Mouse (Mus musculus): ENCODE results near the gene Lrwd1. TPM values are rescaled to one million over a fixed set of nuclear protein-coding genes. Genes with fewer than 3 reads are reported as not detected.
"Not testable (repeated sequence)": the region's sequence is repeated elsewhere in the genome, so short reads cannot be mapped to it uniquely, and the experiment has no call there.

Gene Lrwd1
- total RNA-seq (2021): 1 to 10 TPM; 5.0 to 6.3 TPM

GRCm38 (mm10) chr5:136135571-136136291 is at the start of gene Lrwd1, which contains the start of gene Alkbh4:
Gene Lrwd1 (minus strand): TSS chr5:136136074.
Gene Alkbh4 (plus strand): TSS chr5:136136146.
- peak; percentile 92 for DNase-seq (ENCODE audit: low spot score)
- intact Hi-C loops (cut with DNase I): loop anchor here (2.0 kb wide), 2 partner anchors 19 to 51 kb away; partner anchors contain the start of gene Polr2j

GRCm38 (mm10) chr5:136183766-136184165 is 47.9 kb upstream of the Lrwd1 start:
- no peak for DNase-seq (ENCODE audit: low spot score)
- intact Hi-C loops (cut with DNase I): no loop called here

DNA sequence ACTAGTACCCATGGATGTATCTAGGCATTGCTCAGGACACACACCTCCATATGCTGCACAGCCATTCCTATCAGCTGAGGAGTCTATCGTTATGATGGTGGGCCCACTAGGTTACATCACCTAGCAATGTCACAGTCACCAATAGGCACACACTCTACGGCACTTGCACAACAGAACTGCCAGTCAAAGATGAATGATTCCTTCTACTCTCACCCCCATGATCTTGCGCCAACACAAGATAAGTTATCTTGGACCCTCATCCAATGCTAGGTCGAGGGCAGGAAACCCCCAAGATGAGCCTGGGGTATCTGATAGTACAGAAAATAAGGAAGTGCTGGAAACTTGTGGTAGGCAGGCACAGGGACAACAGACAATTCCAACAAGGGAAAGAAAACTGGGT is 47.0 kb upstream of the Lrwd1 start:
- intact Hi-C loops (cut with DNase I): no loop called here
- no peak for DNase-seq (ENCODE audit: low spot score)

GRCm38 (mm10) chr5:136182049-136182448 is 46.2 kb upstream of the Lrwd1 start:
- intact Hi-C loops (cut with DNase I): no loop called here
- DNase-seq (ENCODE audit: low spot score): no peak

DNA sequence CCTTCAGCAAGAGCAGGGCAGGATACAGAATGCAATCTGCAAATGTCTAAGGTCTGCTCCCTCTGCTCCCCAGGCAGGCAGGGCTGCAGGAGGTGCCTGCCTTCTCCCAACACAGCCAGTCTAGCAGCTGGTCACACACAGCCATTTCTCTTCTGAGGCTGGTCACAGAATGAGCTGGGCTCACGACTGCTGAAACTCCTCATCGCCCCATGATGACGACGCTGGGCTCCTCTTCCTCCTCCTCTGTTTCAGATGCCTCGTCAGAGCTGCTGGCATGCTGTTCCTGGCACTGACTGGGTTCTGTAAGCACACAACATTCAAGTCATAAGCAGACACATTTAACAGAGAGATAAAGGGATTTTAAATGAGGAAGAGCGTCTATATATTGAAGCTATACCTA is 45.3 kb upstream of the Lrwd1 start:
- intact Hi-C loops (cut with DNase I): no loop called here
- no peak for DNase-seq (ENCODE audit: low spot score)

GRCm38 (mm10) chr5:136179594-136179993 is 43.7 kb upstream of the Lrwd1 start:
- intact Hi-C loops (cut with DNase I): no loop called here
- no peak for DNase-seq (ENCODE audit: low spot score)

- intact Hi-C loops (cut with DNase I): no loop called here
- no peak for DNase-seq (ENCODE audit: low spot score)
Observed at GRCm38 (mm10) chr5:136173606-136174463, 38.0 kb upstream of the Lrwd1 start.

DNA sequence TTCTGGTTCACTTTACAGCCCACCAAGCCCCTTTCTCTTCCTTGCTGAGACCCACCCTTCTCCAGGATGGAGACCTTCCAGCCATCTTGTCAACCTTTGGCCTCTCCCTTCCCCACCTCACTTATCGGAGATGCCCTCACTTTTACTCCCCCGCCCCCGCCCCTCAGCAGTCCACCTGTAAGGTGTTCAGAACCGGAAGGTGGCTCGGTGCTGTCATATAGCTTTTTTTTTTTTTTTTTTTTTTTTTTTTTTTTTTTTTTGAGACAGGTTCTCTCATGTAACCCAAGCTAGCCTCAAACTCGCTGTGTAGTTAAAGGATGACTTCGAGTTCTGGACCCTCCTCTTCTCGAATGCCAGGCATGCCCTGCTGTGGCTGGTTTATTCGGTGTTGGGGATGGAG is 37.1 kb upstream of the Lrwd1 start:
- intact Hi-C loops (cut with DNase I): no loop called here
- DNase-seq (ENCODE audit: low spot score): no peak

- intact Hi-C loops (cut with DNase I): no loop called here
- no peak for DNase-seq (ENCODE audit: low spot score)
Observed at GRCm38 (mm10) chr5:136171363-136172341, 35.8 kb upstream of the Lrwd1 start.

DNA sequence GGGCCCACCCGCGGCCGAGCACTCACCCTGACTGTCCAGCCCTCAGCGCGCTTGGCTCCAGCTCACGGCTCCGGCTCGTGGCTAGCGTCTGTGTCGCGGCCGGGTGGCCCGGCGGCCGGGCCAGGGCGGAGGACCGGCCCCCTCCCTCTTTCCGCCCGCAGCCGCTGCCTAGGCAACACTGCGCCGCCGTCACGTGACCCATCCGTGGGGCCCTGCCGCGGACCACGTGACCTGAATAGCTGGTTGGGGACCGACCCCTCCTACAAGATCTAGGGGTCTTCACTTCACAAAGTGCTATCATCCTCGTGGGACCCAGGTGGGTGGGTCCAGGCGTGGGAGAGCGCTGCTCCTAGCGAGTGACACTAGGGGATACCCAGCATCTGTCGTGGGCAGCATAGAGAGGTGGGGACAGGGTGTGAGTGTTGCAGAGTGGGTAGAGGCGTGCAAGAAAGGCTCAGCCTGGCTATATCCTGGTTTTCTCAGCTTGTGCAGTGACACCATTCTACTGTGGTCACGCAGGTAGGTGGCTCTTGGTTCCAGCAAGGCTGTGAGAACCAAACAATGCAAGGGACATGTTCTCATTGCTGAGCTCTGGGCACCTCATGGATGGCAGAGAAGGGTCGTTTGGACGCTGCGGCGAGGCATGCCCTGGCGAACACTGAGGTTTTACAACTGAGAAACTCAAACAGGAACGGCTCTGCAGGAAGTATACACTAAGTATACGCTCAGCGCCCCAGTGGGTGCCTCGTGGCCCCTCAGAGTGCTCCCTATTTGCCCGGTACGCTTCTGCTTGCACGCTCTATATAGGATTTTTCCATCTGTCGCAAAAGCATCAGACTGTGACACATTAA is 34.9 kb upstream of the Lrwd1 start, which contains the start of gene Orai2:
TSS of gene Orai2 (minus strand) at position 202 of the 851 bp plus-strand sequence.
- DNase-seq (ENCODE audit: low spot score): peak; percentile 68
- intact Hi-C loops (cut with DNase I): no loop called here

GRCm38 (mm10) chr5:136169626-136170511 is 34.0 kb upstream of the Lrwd1 start:
- intact Hi-C loops (cut with DNase I): no loop called here
- DNase-seq (ENCODE audit: low spot score): no peak

DNA sequence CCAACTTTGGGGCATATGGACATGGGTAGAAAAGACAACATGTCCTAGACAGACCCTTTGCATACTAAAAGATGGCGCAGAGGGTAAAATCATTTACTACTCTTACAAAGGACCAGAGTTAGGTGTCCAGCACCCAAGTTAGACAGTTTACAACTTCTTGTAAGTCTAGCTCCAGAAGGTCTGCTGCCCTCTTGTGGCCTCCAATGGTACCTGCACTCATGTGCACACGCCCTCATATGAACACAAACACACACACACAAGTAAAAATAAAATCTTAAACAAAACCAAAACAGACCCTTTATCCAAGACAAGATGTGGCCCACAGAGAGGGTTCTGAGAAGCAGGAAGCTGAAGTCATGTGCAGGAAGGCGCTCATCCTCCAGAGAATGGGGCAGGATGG is 32.2 kb upstream of the Lrwd1 start:
- intact Hi-C loops (cut with DNase I): no loop called here
- DNase-seq (ENCODE audit: low spot score): no peak

GRCm38 (mm10) chr5:136167296-136167695 is 31.4 kb upstream of the Lrwd1 start:
- intact Hi-C loops (cut with DNase I): no loop called here
- DNase-seq (ENCODE audit: low spot score): no peak

GRCm38 (mm10) chr5:136165246-136165645 is 29.4 kb upstream of the Lrwd1 start:
- no peak for DNase-seq (ENCODE audit: low spot score)
- intact Hi-C loops (cut with DNase I): no loop called here

DNA sequence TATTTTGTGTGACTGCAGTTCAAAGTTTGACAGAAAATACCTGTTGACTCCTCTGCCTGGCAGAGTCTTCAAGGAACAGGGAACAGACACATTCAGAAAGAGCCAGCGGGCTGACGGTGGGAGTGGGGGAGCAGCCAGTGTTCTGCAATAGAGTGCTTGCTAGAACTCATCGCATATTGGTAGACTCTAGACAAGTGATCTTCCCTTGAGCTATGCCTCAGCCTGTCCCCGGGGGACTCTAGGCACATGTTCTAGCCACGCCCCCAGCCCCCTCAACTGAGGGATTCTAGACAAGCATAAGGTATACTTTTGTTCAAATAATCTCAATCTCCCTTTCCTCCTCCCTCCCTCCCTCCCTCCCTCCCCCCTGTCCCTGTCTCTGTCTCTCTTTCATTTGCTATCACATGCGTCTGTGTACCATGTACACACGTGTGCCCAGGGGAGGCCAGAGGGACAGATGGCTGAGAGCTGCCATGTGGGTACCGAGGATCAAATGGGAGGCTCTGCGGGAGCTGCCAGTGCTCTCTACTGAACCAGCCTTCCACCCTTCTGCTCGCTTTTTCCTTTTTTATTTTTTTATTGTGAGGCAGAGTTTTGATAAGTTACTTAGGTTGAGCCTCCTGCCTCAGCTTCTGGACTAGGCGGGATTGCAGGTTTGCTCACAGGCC is 28.1 kb upstream of the Lrwd1 start:
- intact Hi-C loops (cut with DNase I): no loop called here

DNA sequence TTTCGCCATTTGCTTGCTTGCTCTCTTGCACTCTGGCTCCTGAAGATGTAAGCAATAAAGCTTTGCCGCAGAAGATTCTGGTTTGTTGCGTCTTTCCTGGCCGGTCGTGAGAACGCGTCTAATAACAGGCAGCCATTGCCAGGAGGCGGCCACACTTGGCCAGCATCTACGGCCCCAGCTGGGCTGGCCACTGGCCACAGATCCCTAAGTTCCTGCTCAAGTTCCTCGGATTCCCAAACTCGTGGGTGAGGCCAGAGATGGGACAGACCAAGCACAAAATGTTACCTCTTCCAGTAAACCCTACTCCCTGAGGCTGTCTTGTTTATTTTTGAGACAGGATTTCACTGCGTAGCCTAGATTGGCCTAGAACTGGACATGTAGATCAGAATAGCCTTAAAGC is 24.2 kb upstream of the Lrwd1 start:
- intact Hi-C loops (cut with DNase I): not testable (repeated sequence)
- DNase-seq (ENCODE audit: low spot score): peak; percentile 60

More for the DNA sequence above, 28.1 kb upstream of the Lrwd1 start:
- no peak for DNase-seq (ENCODE audit: low spot score)

DNA sequence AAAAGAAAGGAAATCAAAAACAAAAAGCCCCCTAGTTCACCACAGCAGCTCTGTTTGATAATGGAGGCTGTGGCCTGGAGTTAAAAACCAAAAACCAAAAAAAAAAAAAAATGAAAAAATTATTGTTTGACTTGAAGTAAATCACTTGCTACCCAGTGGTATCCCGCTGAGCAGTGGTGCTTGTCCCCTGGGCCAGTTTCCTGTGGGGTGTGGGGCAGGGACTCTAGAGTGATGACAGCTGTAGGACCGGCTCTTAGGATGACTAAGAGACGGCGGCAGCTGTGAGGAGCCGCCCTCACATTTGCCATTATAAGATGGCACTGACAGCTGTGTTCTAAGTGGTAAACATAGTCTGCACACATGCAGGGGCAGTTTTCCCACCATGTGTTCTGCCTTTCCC is 19.5 kb upstream of the Lrwd1 start:
- intact Hi-C loops (cut with DNase I): no loop called here
- DNase-seq (ENCODE audit: low spot score): no peak
